8 mouse cellular contexts compared by ENCODE assay signal in the genomic region with DNA sequence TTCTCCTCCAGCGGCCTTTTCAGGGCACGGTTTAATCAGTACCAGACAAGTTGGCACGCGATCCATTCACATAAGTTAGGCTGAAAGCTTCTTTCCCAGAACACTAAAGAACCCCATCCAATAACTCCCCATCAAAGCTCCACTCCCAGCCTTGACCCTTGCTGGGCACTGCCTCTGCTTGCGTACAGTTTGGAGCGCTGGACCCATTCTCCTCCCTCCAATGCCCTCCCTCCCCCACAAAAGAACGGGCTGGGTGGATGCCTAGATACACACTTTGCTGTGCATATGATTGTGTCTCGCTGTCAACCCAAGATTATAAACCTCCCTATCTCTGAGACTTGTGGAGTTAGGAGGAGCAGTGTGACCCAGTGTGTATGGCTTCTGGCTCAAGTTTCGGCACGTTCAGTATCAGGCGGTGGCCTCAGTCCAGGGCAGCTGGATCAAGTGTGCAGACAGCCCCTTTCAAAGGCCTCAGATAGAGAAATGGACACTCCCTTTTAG.
A peak's percentile ranks its signal among the peaks of the same experiment; 100 is the strongest.
DNase-seq lines count a peak whose midpoint lies in the region; ATAC-seq lines count a peak whose summit lies in the region.

No protein-coding gene starts in this region.

- no peaks in the 10 kb centered on the region for H3K9me3 ChIP-seq in embryonic facial prominence, embryonic 12.5 days

- ATAC-seq in embryonic facial prominence, embryonic 12.5 days (ENCODE audit: insufficient number of reproducible peaks, insufficient read depth, low FRiP score, low TSS enrichment) = 0 out of 2 replicates have a peak, but pooled peaks have one; percentile 31

- DNase-seq in kidney, adult 18-20 months = peak; percentile 39
- DNase-seq in kidney, adult 8-10 months = no peak
- peak; percentile 78 for DNase-seq in heart, postnatal 4 days
- DNase-seq in lung, postnatal 4 days = peak; percentile 65 to 87
- no peak for DNase-seq in left cerebral cortex, adult 8-10 months (ENCODE audit: low spot score in 2 of 2)
- DNase-seq in right cerebral cortex, adult 18-20 months = no peak
- DNase-seq in layer of hippocampus, postnatal 36 days = no peak

- H3K4me2 ChIP-seq in embryonic facial prominence, embryonic 12.5 days (replicated peaks) = no peak overlapping the region; the same call in 1 of the 2 replicates

- WGBS in embryonic facial prominence, embryonic 12.5 days = 43% methylated on average over 11 of the region's 11 CpGs

- no peak overlapping the region for H3K4me3 ChIP-seq in embryonic facial prominence, embryonic 12.5 days

- H3K27ac ChIP-seq in embryonic facial prominence, embryonic 12.5 days = peak overlapping the region; percentile 79

- H3K4me1 ChIP-seq in embryonic facial prominence, embryonic 12.5 days = peaks cover 27% of the 10 kb centered on the region

- no peak overlapping the region for H3K9ac ChIP-seq in embryonic facial prominence, embryonic 12.5 days

- H3K36me3 ChIP-seq in embryonic facial prominence, embryonic 12.5 days = peaks cover 13% of the 10 kb centered on the region

- H3K27me3 ChIP-seq in embryonic facial prominence, embryonic 12.5 days = no peaks in the 10 kb centered on the region

Comparison
In these comparisons a context has a peak if more than half of its experiments do, and no peak if none do; other contexts are left out.
1. DNase-seq: peak in kidney, adult 18-20 months (single experiment), heart, postnatal 4 days (single experiment) and lung, postnatal 4 days (2 of 2); none in kidney, adult 8-10 months (0 of 2), left cerebral cortex, adult 8-10 months (0 of 2), right cerebral cortex, adult 18-20 months (single experiment) and layer of hippocampus, postnatal 36 days (0 of 2).